In genomic region chr8:110247238-110247637, GRCm38 (mm10) we compare ENCODE assay signal across 26 mouse cellular contexts. TPM values are rescaled to one million over a fixed set of nuclear protein-coding genes. Genes with fewer than 3 reads are reported as not detected.
DNase-seq lines count a peak whose midpoint lies in the region; ATAC-seq lines count a peak whose summit lies in the region.
"Had no signal": no experiment of that assay in that cellular context is flagged by ENCODE, and none has a peak within 500 bp of the region (broad histone marks: within the 10 kb centered on the region; RNA-seq: fewer than 3 reads in every experiment).

No protein-coding gene starts in this region.

- H3K9me3 ChIP-seq in limb, embryonic 12.5 days, result no peaks in the 10 kb centered on the region
- H3K9me3 ChIP-seq: forebrain, embryonic 10.5 days; forebrain, embryonic 13.5 days; hindbrain, embryonic 12.5 days; hindbrain, embryonic 15.5 days had no signal

- 18% methylated on average over 6 of the region's 6 CpGs for WGBS in limb, embryonic 12.5 days

- no peak overlapping the region for H3K9ac ChIP-seq in limb, embryonic 12.5 days (replicated peaks)
- H3K9ac ChIP-seq: forebrain, embryonic 13.5 days; hindbrain, embryonic 12.5 days; hindbrain, embryonic 15.5 days had no signal

- H3K27me3 ChIP-seq in limb, embryonic 12.5 days, result no peaks in the 10 kb centered on the region
- H3K27me3 ChIP-seq: forebrain, embryonic 13.5 days; hindbrain, embryonic 12.5 days; hindbrain, embryonic 15.5 days had no signal

- H3K4me1 ChIP-seq in limb, embryonic 12.5 days (replicated peaks), result peaks cover 5% of the 10 kb centered on the region; the same call in 1 of the 2 replicates
- H3K4me1 ChIP-seq: hindbrain, embryonic 12.5 days had no signal

- DNase-seq in embryo, embryonic 10 days (ENCODE audit: low spot score), result peak; percentile 15
- peak; percentile 17 for DNase-seq in embryo, embryonic 9.5 days (ENCODE audit: extremely low spot score)
- peak; percentile 57 for DNase-seq in hindlimb bud, embryonic 11.5 days (ENCODE audit: extremely low spot score, low read depth, low spot score)
- no peak for DNase-seq in thymus, postnatal 14 days
- DNase-seq in adrenal gland, postnatal 36 days, result no peak
- no peak for DNase-seq in spleen, postnatal 10 days (ENCODE audit: low spot score in 2 of 2)
- DNase-seq in right cerebral cortex, adult 18-20 months, result no peak
- DNase-seq: adrenal gland, adult 8-10 months; cerebellum, adult 11 months; cerebellum, adult 2 months; cerebellum, adult 9-11 months; cerebellum, postnatal 25 days; gastrocnemius, adult 2 months; gastrocnemius, postnatal 14 days; heart, adult 11 months had no signal

- H3K4me2 ChIP-seq in limb, embryonic 12.5 days, result no peak overlapping the region
- H3K4me2 ChIP-seq: forebrain, embryonic 13.5 days; heart, embryonic 11.5 days; hindbrain, embryonic 12.5 days; hindbrain, embryonic 15.5 days had no signal

- no peaks in the 10 kb centered on the region for H3K36me3 ChIP-seq in limb, embryonic 12.5 days
- H3K36me3 ChIP-seq: forebrain, embryonic 10.5 days; hindbrain, embryonic 12.5 days; hindbrain, embryonic 15.5 days had no signal

- ATAC-seq in limb, embryonic 12.5 days (ENCODE audit: insufficient number of reproducible peaks, insufficient read depth, low FRiP score, low TSS enrichment, low read depth), result no peak
- ATAC-seq: activated CD4-positive, CD25-positive, alpha-beta regulatory T cell, adult 4 months; forebrain, embryonic 13.5 days; forebrain, embryonic 16.5 days; inflammation-experienced regulatory T-cells, adult 6 months had no signal

- no peak overlapping the region for H3K4me3 ChIP-seq in limb, embryonic 12.5 days (replicated peaks)
- H3K4me3 ChIP-seq: forebrain, embryonic 10.5 days; forebrain, embryonic 13.5 days; gastrocnemius, adult 2 months; hindbrain, embryonic 12.5 days; hindbrain, embryonic 15.5 days had no signal

- H3K27ac ChIP-seq in limb, embryonic 12.5 days, result peak overlapping the region; percentile 29; the same call in 1 of the 2 replicates
- H3K27ac ChIP-seq: forebrain, embryonic 10.5 days; forebrain, embryonic 13.5 days; gastrocnemius, adult 2 months; hindbrain, embryonic 12.5 days; hindbrain, embryonic 15.5 days had no signal

RNA-seq across cellular contexts. Expression of gene Hydin, which starts 19.5 kb away (rescaled TPM):
- 0.06 and 0.16 TPM in 2 replicates for polyA plus RNA-seq in limb, embryonic 12.5 days (2016; fragmentation: Nextera tagmentation; extraction: Ambion mirVana)
- under 1 TPM; 0.07 to 0.36 TPM for total RNA-seq in adrenal gland, postnatal 36 days (2021)
- total RNA-seq: common myeloid progenitor, adult 5-6 weeks; hematopoietic stem cell, adult 5-6 weeks had no signal

RNA-seq across cellular contexts. Expression of gene Cmtr2, which starts 31.8 kb away (rescaled TPM):
- 9.1 and 9.7 TPM in 2 replicates for polyA plus RNA-seq in limb, embryonic 12.5 days (2016; fragmentation: Nextera tagmentation; extraction: Ambion mirVana)
- 10 to 100 TPM in 1 of 2 experiments, 1 to 10 TPM in 1; 9.8 to 11.6 TPM for total RNA-seq in adrenal gland, postnatal 36 days (2021)

Comparison
In these comparisons a context has a peak if more than half of its experiments do, and no peak if none do; other contexts are left out.
1. DNase-seq: peak in embryo, embryonic 10 days (single experiment), embryo, embryonic 9.5 days (single experiment) and hindlimb bud, embryonic 11.5 days (single experiment); none in thymus, postnatal 14 days (single experiment), adrenal gland, postnatal 36 days (0 of 2), spleen, postnatal 10 days (0 of 2) and right cerebral cortex, adult 18-20 months (single experiment).